ENCODE assay signal across 19 mouse cellular contexts in genomic region chr17:56265011-56265410, GRCm38 (mm10). TPM values are rescaled to one million over a fixed set of nuclear protein-coding genes. Genes with fewer than 3 reads are reported as not detected.
DNase-seq lines count a peak whose midpoint lies in the region; ATAC-seq lines count a peak whose summit lies in the region.
"Had no signal": no experiment of that assay in that cellular context is flagged by ENCODE, and none has a peak within 500 bp of the region (broad histone marks: within the 10 kb centered on the region; RNA-seq: fewer than 3 reads in every experiment).

No protein-coding gene starts in this region.

- no peaks in the 10 kb centered on the region for H3K27me3 ChIP-seq in hindbrain, embryonic 11.5 days (ENCODE audit: control insufficient read depth, insufficient read depth, low read length)
- H3K27me3 ChIP-seq: embryonic facial prominence, embryonic 13.5 days; forebrain, embryonic 12.5 days; heart, embryonic 12.5 days had no signal

- peak; percentile 51 for DNase-seq in layer of hippocampus, adult 11-12 months (ENCODE audit: low spot score)
- DNase-seq in layer of hippocampus, postnatal 25 days (ENCODE audit: extremely low spot score in 1 of 2, low spot score in 1 of 2) = no peak
- peak; percentile 84 for DNase-seq in A20 (ENCODE audit: low read depth, low spot score)
- peak; percentile 64 for DNase-seq in B cell, adult 2 months
- no peak for DNase-seq in hindbrain, embryonic 11.5 days (ENCODE audit: low spot score)
- DNase-seq in T-cell, adult 2 months (ENCODE audit: low spot score) = no peak
- DNase-seq: cerebellum, postnatal 36 days; left cerebral cortex, postnatal 4 days; lung, adult 18-20 months; right cerebral cortex, postnatal 14 days; thymus, postnatal 36 days had no signal

- ATAC-seq in hindbrain, embryonic 11.5 days (ENCODE audit: low FRiP score) = no peak
- ATAC-seq: intestine, postnatal 0 days had no signal

- H3K27ac ChIP-seq in macrophage = peak overlapping the region; percentile 95
- H3K27ac ChIP-seq in hindbrain, embryonic 11.5 days (ENCODE audit: low read depth, low read length) = no peak overlapping the region
- H3K27ac ChIP-seq: embryonic facial prominence, embryonic 13.5 days; forebrain, embryonic 12.5 days; hindbrain, embryonic 14.5 days had no signal

- no peaks in the 10 kb centered on the region for H3K9me3 ChIP-seq in hindbrain, embryonic 11.5 days (ENCODE audit: control insufficient read depth, low read length)
- H3K9me3 ChIP-seq: embryonic facial prominence, embryonic 13.5 days; forebrain, embryonic 12.5 days; heart, embryonic 12.5 days had no signal

- H3K9ac ChIP-seq in hindbrain, embryonic 11.5 days (ENCODE audit: low read depth, low read length) = no peak overlapping the region
- H3K9ac ChIP-seq: embryonic facial prominence, embryonic 13.5 days; forebrain, embryonic 12.5 days; heart, embryonic 12.5 days; hindbrain, embryonic 14.5 days had no signal

- no peaks in the 10 kb centered on the region for H3K4me1 ChIP-seq in hindbrain, embryonic 11.5 days (replicated peaks; ENCODE audit: control insufficient read depth, insufficient read depth, low read length)

- no peak overlapping the region for H3K4me3 ChIP-seq in macrophage (ENCODE audit: inconsistent target)
- H3K4me3 ChIP-seq in hindbrain, embryonic 11.5 days (ENCODE audit: low read depth, low read length) = no peak overlapping the region
- H3K4me3 ChIP-seq: embryonic facial prominence, embryonic 13.5 days; forebrain, embryonic 12.5 days; heart, embryonic 12.5 days had no signal

- WGBS in macrophage (ENCODE audit: missing documents) = 36% methylated on average over 4 of the region's 4 CpGs
- 97% methylated on average over 4 of the region's 4 CpGs for WGBS in hindbrain, embryonic 11.5 days

- peaks cover 15% of the 10 kb centered on the region; the same call in 1 of the 2 replicates for H3K36me3 ChIP-seq in macrophage (ENCODE audit: inconsistent target)
- peaks cover 3% of the 10 kb centered on the region; the same call in 1 of the 2 replicates for H3K36me3 ChIP-seq in hindbrain, embryonic 11.5 days (ENCODE audit: control insufficient read depth, insufficient read depth, low read length)

- H3K4me2 ChIP-seq in hindbrain, embryonic 11.5 days (replicated peaks; ENCODE audit: low read depth, low read length) = no peak overlapping the region
- H3K4me2 ChIP-seq: embryonic facial prominence, embryonic 13.5 days; forebrain, embryonic 12.5 days; heart, embryonic 12.5 days; hindbrain, embryonic 14.5 days had no signal

- peaks cover 21% of the 10 kb centered on the region for H3K79me2 ChIP-seq in macrophage (ENCODE audit: inconsistent target)

RNA-seq across cellular contexts. Expression of gene Fem1a, which starts 8.4 kb away (rescaled TPM):
- total RNA-seq in layer of hippocampus, postnatal 25 days (2021) = 10 to 100 TPM; 36.1 to 37.0 TPM
- 10 to 100 TPM in 9 of 26 experiments, 1 to 10 TPM in 17; 2.4 to 25.8 (median 7.7) TPM for total RNA-seq in macrophage (2018; cell fraction: chromatin; rRNA removed)
- total RNA-seq in macrophage (2018; cell fraction: cytosol; rRNA removed) = 10 to 100 TPM in 17 of 26 experiments, 1 to 10 TPM in 9; 4.7 to 16.4 (median 11.9) TPM
- 10 to 100 TPM in 15 of 26 experiments, 1 to 10 TPM in 11; 5.5 to 23.2 (median 10.6) TPM for total RNA-seq in macrophage (2018; cell fraction: nucleus; rRNA removed)
- polyA plus RNA-seq in macrophage (2018) = 6.6 to 13.3 TPM (median 10.2 TPM) in 3 replicates
- 12.8 and 14.4 TPM in 2 replicates for polyA plus RNA-seq in hindbrain, embryonic 11.5 days (2014; fragmentation: Nextera tagmentation; extraction: Ambion mirVana)

RNA-seq across cellular contexts. Expression of gene Ticam1, which starts 11.6 kb away (rescaled TPM):
- total RNA-seq in layer of hippocampus, postnatal 25 days (2021) = 1 to 10 TPM; 5.5 to 6.0 TPM
- total RNA-seq in macrophage (2018; cell fraction: chromatin; rRNA removed) = 10 to 100 TPM; 20.0 to 66.0 (median 29.6) TPM
- total RNA-seq in macrophage (2018; cell fraction: cytosol; rRNA removed) = 10 to 100 TPM; 29.2 to 68.9 (median 35.2) TPM
- 10 to 100 TPM; 18.9 to 54.1 (median 29.3) TPM for total RNA-seq in macrophage (2018; cell fraction: nucleus; rRNA removed)
- 19.5 to 36.1 TPM (median 21.2 TPM) in 3 replicates for polyA plus RNA-seq in macrophage (2018)
- polyA plus RNA-seq in hindbrain, embryonic 11.5 days (2014; fragmentation: Nextera tagmentation; extraction: Ambion mirVana) = 2.1 and 2.7 TPM in 2 replicates

RNA-seq across cellular contexts. Expression of gene Plin3, which starts 27.7 kb away (rescaled TPM):
- 10 to 100 TPM; 14.6 to 16.7 TPM for total RNA-seq in layer of hippocampus, postnatal 25 days (2021)
- total RNA-seq in macrophage (2018; cell fraction: chromatin; rRNA removed) = 10 to 100 TPM in 18 of 26 experiments, 1 to 10 TPM in 8; 3.7 to 35.4 (median 12.4) TPM
- 10 to 100 TPM; 28.2 to 67.4 (median 39.0) TPM for total RNA-seq in macrophage (2018; cell fraction: cytosol; rRNA removed)
- 10 to 100 TPM; 10.8 to 40.1 (median 19.8) TPM for total RNA-seq in macrophage (2018; cell fraction: nucleus; rRNA removed)
- 40.0 to 53.0 TPM (median 46.8 TPM) in 3 replicates for polyA plus RNA-seq in macrophage (2018)
- polyA plus RNA-seq in hindbrain, embryonic 11.5 days (2014; fragmentation: Nextera tagmentation; extraction: Ambion mirVana) = 25.0 and 26.2 TPM in 2 replicates

RNA-seq across cellular contexts. Expression of gene Arrdc5, which starts 35.1 kb away (rescaled TPM):
- total RNA-seq in layer of hippocampus, postnatal 25 days (2021) = not detected
- total RNA-seq in macrophage (2018; cell fraction: chromatin; rRNA removed) = not detected
- total RNA-seq in macrophage (2018; cell fraction: cytosol; rRNA removed) = not detected
- total RNA-seq in macrophage (2018; cell fraction: nucleus; rRNA removed) = not detected
- polyA plus RNA-seq in macrophage (2018) = not detected in 3 replicates
- not detected in 2 replicates for polyA plus RNA-seq in hindbrain, embryonic 11.5 days (2014; fragmentation: Nextera tagmentation; extraction: Ambion mirVana)
- total RNA-seq: adrenal gland, adult 18-20 months; left cerebral cortex, postnatal 4 days had no signal
- polyA plus RNA-seq: embryonic facial prominence, embryonic 13.5 days; forebrain, embryonic 12.5 days; heart, embryonic 12.5 days; hindbrain, embryonic 14.5 days; intestine, postnatal 0 days; stomach, embryonic 16.5 days had no signal

RNA-seq across cellular contexts. Expression of gene Uhrf1, which starts 38.1 kb away (rescaled TPM):
- total RNA-seq in layer of hippocampus, postnatal 25 days (2021) = 1 to 10 TPM; 1.7 to 2.0 TPM
- 10 to 100 TPM in 13 of 26 experiments, 1 to 10 TPM in 13; 2.4 to 31.3 (median 10.2) TPM for total RNA-seq in macrophage (2018; cell fraction: chromatin; rRNA removed)
- total RNA-seq in macrophage (2018; cell fraction: cytosol; rRNA removed) = 1 to 10 TPM; 3.9 to 9.2 (median 5.9) TPM
- total RNA-seq in macrophage (2018; cell fraction: nucleus; rRNA removed) = 10 to 100 TPM in 3 of 26 experiments, 1 to 10 TPM in 23; 3.7 to 97.3 (median 6.4) TPM
- 2.3 to 57.4 TPM (median 13.6 TPM) in 3 replicates for polyA plus RNA-seq in macrophage (2018)
- polyA plus RNA-seq in hindbrain, embryonic 11.5 days (2014; fragmentation: Nextera tagmentation; extraction: Ambion mirVana) = 77.7 and 95.9 TPM in 2 replicates

Comparison
In these comparisons a context has a peak if more than half of its experiments do, and no peak if none do; other contexts are left out.
1. DNase-seq: peak in layer of hippocampus, adult 11-12 months (single experiment), A20 (single experiment) and B cell, adult 2 months (2 of 2); none in layer of hippocampus, postnatal 25 days (0 of 2), hindbrain, embryonic 11.5 days (single experiment) and T-cell, adult 2 months (single experiment).